Mouse (Mus musculus) c-Kit-positive CD71-positive TER-119-positive erythroid progenitor cells, embryonic 14.5 days (primary cell): Measurements from ENCODE around the gene Stxbp4.

Experiments used
- DNase-seq: peaks from one replicate; pipeline ENCODE4 v3.0.0-alpha.2; 2013; ENCODE audit warnings: low spot score

The Stxbp4 gene

GRCm38 (mm10) chr11:90558359-90559047 lies 79.4 kb downstream of the Stxbp4 start:
- DNase-seq = no peak

- no peak for DNase-seq
Measured at GRCm38 (mm10) chr11:90556517-90556916, 81.4 kb downstream of the Stxbp4 start.

DNA sequence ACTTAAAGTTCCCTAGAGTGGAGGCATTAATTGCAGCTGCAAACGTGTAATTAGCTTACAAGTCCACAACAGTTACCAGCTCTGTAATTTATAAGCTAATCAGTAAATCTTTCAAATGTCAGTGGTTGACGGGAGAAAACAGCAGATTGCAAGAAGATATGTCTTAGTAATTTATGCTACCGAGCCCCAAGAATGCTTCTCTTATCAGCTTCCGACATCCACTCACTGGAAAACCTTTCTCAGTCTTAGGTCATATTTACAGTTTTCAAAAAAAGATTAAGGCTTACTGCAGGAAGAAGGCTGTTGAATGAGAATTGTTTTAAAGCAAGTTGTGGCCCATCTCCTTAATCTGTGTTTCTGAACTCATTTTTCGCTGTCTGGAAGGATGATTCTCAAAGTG lies 83.9 kb downstream of the Stxbp4 start:
- DNase-seq = no peak

- DNase-seq = no peak
Measured at GRCm38 (mm10) chr11:90552303-90553201, 85.3 kb downstream of the Stxbp4 start.

- no peak for DNase-seq
Measured at GRCm38 (mm10) chr11:90548560-90548959, 89.3 kb downstream of the Stxbp4 start.

- DNase-seq = no peak
Measured at GRCm38 (mm10) chr11:90538636-90539263, 99.1 kb downstream of the Stxbp4 start.

GRCm38 (mm10) chr11:90525311-90525710 lies 112.6 kb downstream of the Stxbp4 start:
- DNase-seq = no peak

GRCm38 (mm10) chr11:90521040-90521439 lies 116.8 kb downstream of the Stxbp4 start:
- DNase-seq = no peak

DNA sequence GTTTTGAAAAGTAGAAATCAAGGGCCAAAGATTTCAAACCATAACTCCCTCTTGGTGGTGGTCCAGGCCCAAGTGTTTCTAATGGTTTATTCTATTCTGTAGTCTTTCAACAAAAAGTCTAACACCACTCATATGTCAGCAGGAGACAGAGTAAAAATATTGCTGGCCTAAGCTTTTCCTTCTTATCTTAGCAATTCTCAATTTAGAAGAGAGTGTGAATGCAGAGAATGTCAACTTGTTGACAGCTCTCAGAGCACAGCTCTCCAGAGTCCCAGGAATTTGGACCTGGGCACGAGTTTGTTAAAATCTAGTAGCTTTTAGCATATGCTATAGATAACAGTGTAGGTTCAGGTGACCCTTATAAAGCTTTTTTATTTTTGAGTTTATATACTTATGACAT lies 120.1 kb downstream of the Stxbp4 start:
- DNase-seq = no peak

GRCm38 (mm10) chr11:90512538-90513219 lies 125.2 kb downstream of the Stxbp4 start:
- DNase-seq = no peak

- no peak for DNase-seq
Measured at GRCm38 (mm10) chr11:90501846-90502245, 136.0 kb downstream of the Stxbp4 start.

GRCm38 (mm10) chr11:90499918-90500317 lies 138.0 kb downstream of the Stxbp4 start:
- no peak for DNase-seq

DNA sequence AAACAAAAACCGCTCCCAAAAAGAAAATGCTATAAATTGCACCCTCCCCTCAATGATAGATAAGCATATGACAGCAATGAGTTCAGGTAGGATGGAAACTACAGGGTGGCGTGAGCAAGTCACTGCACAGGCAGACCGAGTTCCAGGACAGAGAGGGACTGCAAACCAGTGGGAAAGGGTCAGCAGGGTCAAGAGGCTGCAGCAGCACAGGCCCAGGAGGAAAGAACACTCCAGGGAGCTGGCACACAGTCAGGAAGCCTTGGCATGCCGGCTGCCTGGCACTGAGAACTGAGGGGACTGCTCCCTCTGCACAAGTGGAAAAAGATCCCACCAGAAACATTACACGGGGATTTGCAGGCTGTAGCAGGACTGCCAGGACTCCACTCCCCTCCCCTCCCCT lies 139.4 kb downstream of the Stxbp4 start:
- no peak for DNase-seq

- DNase-seq = no peak
Measured at GRCm38 (mm10) chr11:90494981-90495380, 142.9 kb downstream of the Stxbp4 start.

- no peak for DNase-seq
Measured at GRCm38 (mm10) chr11:90492511-90492910, 145.4 kb downstream of the Stxbp4 start.

GRCm38 (mm10) chr11:90489166-90489565 lies 148.7 kb downstream of the Stxbp4 start:
- DNase-seq = no peak

- DNase-seq = no peak
Measured at GRCm38 (mm10) chr11:90487686-90488085, 150.2 kb downstream of the Stxbp4 start.

- no peak for DNase-seq
Measured at GRCm38 (mm10) chr11:90484750-90485637, 152.9 kb downstream of the Stxbp4 start.

DNA sequence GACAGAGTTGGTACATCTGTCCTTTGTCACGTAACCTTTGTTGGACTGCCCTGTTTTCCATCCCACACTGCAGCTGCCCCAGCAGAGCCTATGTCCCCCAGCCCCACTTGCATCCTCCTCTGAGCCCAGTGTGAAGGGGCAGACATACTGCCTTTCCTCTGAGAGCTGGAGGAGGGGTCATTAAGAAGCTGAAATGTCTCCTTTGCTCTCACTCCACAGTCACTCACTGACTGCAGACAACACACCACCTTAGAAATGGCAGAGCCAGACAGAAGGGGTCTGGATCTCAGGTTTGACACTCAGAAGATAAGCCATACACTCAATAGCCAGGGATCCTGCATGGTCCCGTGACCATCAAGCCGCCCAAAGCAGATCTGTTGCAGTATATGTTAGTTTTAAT lies 154.1 kb downstream of the Stxbp4 start:
- DNase-seq = no peak

DNA sequence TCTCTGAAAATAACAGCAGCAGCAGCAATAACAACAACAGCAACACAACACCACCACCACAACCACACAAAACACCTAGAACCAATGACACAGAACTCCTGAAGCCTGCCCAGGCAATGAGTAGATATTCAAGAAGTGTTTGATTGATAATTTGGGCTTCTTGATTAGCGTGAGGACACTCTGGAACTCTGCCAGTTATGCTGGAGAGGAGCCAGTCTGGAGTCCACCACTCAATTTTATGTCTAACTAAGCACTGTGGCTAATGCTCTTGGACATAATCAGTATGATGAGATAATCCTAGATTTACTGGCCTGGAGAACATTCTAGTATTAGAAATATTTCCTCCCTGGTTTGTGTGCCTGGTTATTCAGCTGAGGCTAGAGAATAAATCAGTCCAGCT lies 156.1 kb downstream of the Stxbp4 start:
- DNase-seq = no peak

GRCm38 (mm10) chr11:90470271-90470670 lies 167.6 kb downstream of the Stxbp4 start:
- DNase-seq = no peak
